Mouse (Mus musculus) bone marrow macrophage, adult 2 months (primary cell): ENCODE results near the gene Mkks.

Experiments used
- CTCF ChIP-seq: IDR thresholded peaks from 2 replicates; pipeline ENCODE4 v1.5.1; 2012; ENCODE audit warnings: low read depth, mild to moderate bottlenecking, low read length, moderate library complexity
- POLR2A ChIP-seq: IDR thresholded peaks from 2 replicates; pipeline ENCODE4 v1.6.1; 2012; ENCODE audit warnings: mild to moderate bottlenecking, low read depth, low read length, borderline replicate concordance

- TF ChIP-seq CTCF (no peak), POLR2A (no peak)
Observed at GRCm38 (mm10) chr2:136833976-136834714, 57.0 kb downstream of the Mkks start.
